Mouse (Mus musculus) left cerebral cortex, adult 8-10 months (tissue): ENCODE measurements around the gene Vmn2r73. TPM values are rescaled to one million over a fixed set of nuclear protein-coding genes. Genes with fewer than 3 reads are reported as not detected.
"Not testable (repeated sequence)": the region's sequence is repeated elsewhere in the genome, so short reads cannot be mapped to it uniquely, and the experiment has no call there.

Experiments
- DNase-seq, 2 experiments: peaks; one replicate each; pipeline ENCODE4 v3.0.0; 2022; ENCODE audit warnings: low spot score in 2 of 2
- total RNA-seq, 4 experiments: library from RNA; stranded (reverse); gene quantifications; 2 replicates each; pipeline ENCODE4 v1.2.4; 2022

Gene Vmn2r73
- total RNA-seq: not detected

GRCm38 (mm10) chr7:85876166-85876565, at the start of gene Vmn2r73:
Gene Vmn2r73 (minus strand): TSS chr7:85876266.
- DNase-seq: no peak

- no peak for DNase-seq
Observed at GRCm38 (mm10) chr7:85840090-85840948, 35.7 kb downstream of the Vmn2r73 start.

GRCm38 (mm10) chr7:85818092-85818491, 58.0 kb downstream of the Vmn2r73 start:
- not testable (repeated sequence) for DNase-seq

Other genes starting within 250 kb of the Vmn2r73 start
- not detected for gene Vmn2r72, start 121.2 kb downstream of the Vmn2r73 start, total RNA-seq
- gene Vmn2r74, start 85.4 kb upstream of the Vmn2r73 start, total RNA-seq: not detected